In the genomic region with DNA sequence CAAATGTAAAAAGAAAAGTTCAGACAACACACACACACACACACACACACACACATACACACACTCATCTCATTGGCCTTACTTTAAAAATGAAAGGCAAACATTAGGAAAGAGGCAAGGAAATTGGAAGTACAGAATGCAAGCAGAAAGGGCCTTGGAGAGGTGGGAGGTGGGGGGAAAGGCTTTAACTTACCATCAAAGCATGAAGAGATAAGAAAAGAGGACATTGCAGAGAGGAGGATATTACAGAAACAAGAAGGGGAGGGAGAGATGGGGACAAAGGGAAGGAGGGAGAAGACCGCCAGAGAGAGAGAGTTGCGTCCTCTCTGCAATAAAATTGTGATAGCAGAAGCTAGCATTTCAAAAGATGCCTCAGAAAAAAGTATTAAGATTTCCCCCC, we compare ENCODE assay signal across 33 mouse cellular contexts. TPM values are rescaled to one million over a fixed set of nuclear protein-coding genes. Genes with fewer than 3 reads are reported as not detected.
"Had no signal": no experiment of that assay in that cellular context is flagged by ENCODE, and none has a peak within 500 bp of the region (broad histone marks: within the 10 kb centered on the region; RNA-seq: fewer than 3 reads in every experiment).

No protein-coding gene starts in this region.

- DNase-seq: gastrocnemius, adult 2 months; gastrocnemius, postnatal 10 days; gastrocnemius, postnatal 25 days; heart, adult 2 months; heart, postnatal 14 days; heart, postnatal 36 days; kidney, adult 18-20 months; kidney, adult 8-10 months; kidney, postnatal 14 days; kidney, postnatal 36 days; liver, embryonic 13.5 days had no signal

- H3K27me3 ChIP-seq: heart, embryonic 13.5 days; heart, embryonic 15.5 days; hindbrain, embryonic 13.5 days; hindbrain, embryonic 15.5 days; intestine, embryonic 15.5 days had no signal

- H3K27ac ChIP-seq: gastrocnemius, adult 2 months; heart, adult 2 months; heart, embryonic 13.5 days; heart, embryonic 15.5 days; hindbrain, embryonic 13.5 days; hindbrain, embryonic 15.5 days; intestine, embryonic 15.5 days; kidney, postnatal 0 days; layer of hippocampus, adult 2 months; left cerebral cortex, adult 2 months; limb, embryonic 10.5 days; limb, embryonic 12.5 days; liver, embryonic 13.5 days; liver, embryonic 15.5 days had no signal

- H3K9me3 ChIP-seq: heart, embryonic 13.5 days; heart, embryonic 15.5 days; hindbrain, embryonic 13.5 days; hindbrain, embryonic 15.5 days; intestine, embryonic 15.5 days; limb, embryonic 10.5 days; limb, embryonic 12.5 days; liver, embryonic 13.5 days; liver, embryonic 15.5 days had no signal

- H3K4me1 ChIP-seq: heart, embryonic 15.5 days; hindbrain, embryonic 13.5 days; hindbrain, embryonic 15.5 days; intestine, embryonic 15.5 days; limb, embryonic 10.5 days; limb, embryonic 12.5 days; liver, embryonic 13.5 days had no signal

- H3K36me3 ChIP-seq: heart, embryonic 15.5 days had no signal

- H3K4me3 ChIP-seq: gastrocnemius, adult 2 months; heart, adult 2 months; heart, embryonic 13.5 days; heart, embryonic 15.5 days; hindbrain, embryonic 13.5 days; hindbrain, embryonic 15.5 days; intestine, embryonic 15.5 days; layer of hippocampus, adult 2 months; left cerebral cortex, adult 2 months; limb, embryonic 10.5 days; limb, embryonic 12.5 days; liver, embryonic 13.5 days; liver, embryonic 15.5 days had no signal

- H3K4me2 ChIP-seq: heart, embryonic 11.5 days; heart, embryonic 13.5 days; heart, embryonic 15.5 days; hindbrain, embryonic 13.5 days; hindbrain, embryonic 15.5 days; intestine, embryonic 15.5 days; limb, embryonic 12.5 days; liver, embryonic 13.5 days; liver, embryonic 15.5 days had no signal

- H3K9ac ChIP-seq: heart, embryonic 13.5 days; heart, embryonic 15.5 days; hindbrain, embryonic 13.5 days; hindbrain, embryonic 15.5 days; intestine, embryonic 15.5 days; limb, embryonic 12.5 days; liver, embryonic 13.5 days; liver, embryonic 15.5 days had no signal

- ATAC-seq: inflammation-experienced regulatory T-cells, adult 6 months; intestine, embryonic 15.5 days; intestine, postnatal 0 days had no signal

RNA-seq across cellular contexts. Expression of a gene that starts 29.5 kb away (rescaled TPM):
- total RNA-seq: layer of hippocampus, postnatal 10 days; layer of hippocampus, postnatal 25 days; left cerebral cortex, adult 2 months; left cerebral cortex, postnatal 14 days had no signal
- polyA plus RNA-seq: hindbrain, embryonic 11.5 days; hindbrain, embryonic 15.5 days; limb, embryonic 10.5 days; liver, adult 2 months had no signal

RNA-seq across cellular contexts. Expression of a gene that starts 58.9 kb away (rescaled TPM):
- total RNA-seq: gastrocnemius, adult 2 months; gastrocnemius, postnatal 10 days; gastrocnemius, postnatal 25 days; heart, postnatal 36 days; hematopoietic stem cell, adult 5-6 weeks; layer of hippocampus, adult 2 months; layer of hippocampus, postnatal 10 days; layer of hippocampus, postnatal 25 days; liver, adult 2 months had no signal
- polyA plus RNA-seq: heart, embryonic 11.5 days; heart, embryonic 13.5 days; heart, postnatal 0 days; hindbrain, embryonic 11.5 days; hindbrain, embryonic 13.5 days; hindbrain, embryonic 15.5 days; inflammation-experienced regulatory T-cells, adult 6 months; intestine, embryonic 15.5 days; intestine, postnatal 0 days; kidney, embryonic 14.5 days; limb, embryonic 10.5 days; limb, embryonic 12.5 days; liver, adult 2 months had no signal
